Mouse (Mus musculus) NIH3T3 (cell line): ENCODE data around the gene Ikbke.

Experiments
- DNase-seq: peaks from one replicate; pipeline ENCODE4 v3.0.0-alpha.2; 2012; ENCODE audit warnings: low read depth

Ikbke gene

GRCm38 (mm10) chr1:131238931-131239381 is 40.5 kb downstream of the Ikbke start:
- peak; percentile 94 for DNase-seq

DNA sequence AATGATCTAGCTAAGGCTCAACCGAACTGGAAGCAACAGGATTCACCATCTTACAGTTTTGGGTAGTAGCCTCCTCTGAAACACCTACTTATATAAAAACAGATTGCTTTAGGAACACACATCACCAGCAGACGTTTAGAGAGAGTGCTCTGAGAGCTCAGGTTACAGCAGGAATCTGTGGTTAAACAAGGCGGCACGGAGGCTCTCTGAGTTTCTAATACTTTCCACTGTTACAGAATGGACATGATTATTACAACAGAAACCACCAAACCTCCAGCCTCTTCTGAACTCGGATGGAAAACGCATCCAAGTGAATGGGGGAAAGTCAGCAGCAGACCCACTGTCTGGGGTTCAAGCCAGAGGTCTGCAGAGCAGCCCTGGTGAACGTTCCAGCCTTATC is 43.3 kb downstream of the Ikbke start:
- peak; percentile 66 for DNase-seq

DNA sequence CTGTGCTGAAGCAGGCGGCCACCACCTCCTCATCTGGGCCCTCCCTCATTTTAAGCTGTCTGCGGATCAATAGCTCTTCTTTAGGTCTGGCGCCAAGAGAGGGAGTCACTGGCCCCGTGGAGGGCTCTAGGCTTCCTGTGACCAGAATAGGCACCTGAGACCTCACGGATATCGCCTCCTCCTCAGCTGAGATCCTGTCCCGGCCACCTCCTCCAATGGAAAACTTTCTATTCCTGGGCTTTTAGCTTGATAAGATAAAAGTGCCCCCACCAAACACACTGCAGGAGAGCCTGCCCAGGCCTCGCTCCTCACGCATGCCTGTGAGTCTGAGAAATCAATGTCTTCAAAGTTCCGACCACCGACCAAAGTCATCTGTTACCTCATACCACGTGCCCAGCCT is 45.9 kb downstream of the Ikbke start:
- no peak for DNase-seq

- DNase-seq: no peak
Observed at GRCm38 (mm10) chr1:131228659-131229058, 50.7 kb downstream of the Ikbke start.

DNA sequence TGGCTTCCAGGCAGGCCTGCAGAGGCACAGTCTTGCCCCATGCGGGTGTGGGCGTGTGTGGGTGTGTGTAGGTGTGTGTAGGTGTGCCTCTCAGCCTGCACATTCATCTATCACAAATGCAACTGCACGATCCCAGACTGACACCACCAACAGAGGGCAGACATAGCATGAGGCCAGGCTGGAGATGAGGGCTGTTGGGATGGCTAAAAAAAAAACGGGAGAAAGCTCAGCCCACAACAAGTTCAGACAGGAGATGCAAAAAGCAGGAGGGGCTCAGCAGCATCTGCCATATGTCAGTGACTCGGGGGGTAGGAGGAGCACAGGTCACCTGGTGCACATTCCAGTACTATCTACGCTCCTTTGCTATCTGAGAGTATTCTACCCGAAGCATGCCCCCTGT is 51.2 kb downstream of the Ikbke start:
- DNase-seq: peak; percentile 63

DNA sequence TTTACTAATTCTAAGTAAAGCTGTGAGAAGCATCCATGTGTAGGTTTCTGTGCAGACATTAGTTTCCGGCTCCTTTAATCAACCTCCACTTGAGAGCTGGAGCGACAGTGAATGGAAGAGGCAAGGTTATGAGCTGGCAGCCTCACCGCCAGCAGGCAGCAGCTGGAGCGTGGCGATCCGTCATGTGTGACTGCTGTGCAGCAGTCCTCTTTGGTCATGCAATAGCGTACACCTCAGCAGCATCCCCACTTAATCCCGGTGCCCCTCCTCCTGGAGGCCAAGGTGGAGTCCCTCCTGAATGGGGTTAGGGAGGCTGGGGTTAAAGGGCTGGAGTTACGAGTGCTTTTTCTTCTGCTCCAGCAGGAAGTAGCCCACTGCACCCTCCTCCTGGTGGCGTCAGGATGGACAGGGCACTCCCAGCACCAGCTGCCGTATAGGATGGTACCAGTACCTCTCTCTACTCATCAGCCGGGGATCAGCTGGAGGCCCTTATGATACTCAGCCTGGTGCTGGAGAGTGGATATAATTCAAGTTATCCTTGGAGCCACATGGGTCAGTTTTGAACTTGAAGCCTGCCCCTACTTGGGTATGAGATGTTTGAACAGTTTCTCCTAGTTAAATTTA is 54.4 kb downstream of the Ikbke start:
- DNase-seq: no peak

DNA sequence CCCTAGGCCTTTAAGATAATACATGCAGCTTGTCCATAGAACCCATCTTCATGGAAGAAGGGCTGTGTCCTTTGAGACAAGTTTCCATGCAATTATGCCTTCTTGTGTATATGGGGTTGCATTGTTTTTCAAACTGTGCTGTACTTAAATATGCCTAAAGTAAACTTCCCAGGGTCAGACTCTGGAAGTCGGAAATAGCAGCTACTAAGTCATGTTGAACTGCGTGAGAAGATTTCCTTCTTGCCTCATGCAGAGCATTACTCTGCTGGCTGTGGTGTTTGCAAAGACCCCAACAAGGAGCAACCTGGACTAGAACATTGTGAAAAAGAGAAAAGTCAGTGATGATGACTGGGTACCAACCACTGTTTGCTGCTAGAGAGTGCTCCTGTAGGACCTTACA is 56.1 kb downstream of the Ikbke start:
- DNase-seq: no peak

DNA sequence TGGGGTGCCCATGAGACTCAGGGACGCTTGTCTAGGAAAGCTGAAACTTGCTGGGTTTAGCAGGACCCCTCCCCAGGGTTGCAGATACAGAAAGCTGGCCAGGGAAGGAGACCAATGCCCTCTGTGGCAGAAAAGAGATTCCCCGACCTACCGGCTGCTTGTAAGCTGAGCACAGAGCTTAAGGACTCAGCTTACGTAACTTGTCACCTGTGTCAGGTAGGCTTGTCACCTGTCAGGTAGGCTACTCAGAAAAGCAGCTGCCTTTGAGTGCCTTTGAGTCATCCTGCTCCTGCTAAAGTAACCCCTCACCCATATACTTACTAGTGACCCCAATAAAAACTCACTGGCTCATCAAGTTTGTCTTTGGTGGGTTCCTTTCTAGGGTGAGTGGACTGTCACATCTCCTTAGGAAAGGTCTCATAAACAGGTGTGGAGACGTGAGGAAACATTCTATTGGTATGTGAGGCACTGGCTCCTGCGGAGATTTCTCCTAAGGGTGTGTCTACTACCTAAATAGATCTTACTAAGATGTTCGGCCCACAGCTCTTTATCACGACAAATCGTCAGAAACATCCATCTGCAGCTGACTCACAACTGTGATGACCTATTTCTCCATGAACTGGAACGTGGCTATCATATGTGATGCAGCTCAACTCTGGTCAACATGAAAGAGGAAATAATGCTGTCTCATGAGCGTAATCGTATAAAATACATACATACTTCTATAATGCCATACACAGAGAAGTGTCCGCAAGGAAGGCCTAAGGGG is 57.4 kb downstream of the Ikbke start:
- DNase-seq: no peak

GRCm38 (mm10) chr1:131218933-131219332 is 60.5 kb downstream of the Ikbke start:
- DNase-seq: no peak

DNA sequence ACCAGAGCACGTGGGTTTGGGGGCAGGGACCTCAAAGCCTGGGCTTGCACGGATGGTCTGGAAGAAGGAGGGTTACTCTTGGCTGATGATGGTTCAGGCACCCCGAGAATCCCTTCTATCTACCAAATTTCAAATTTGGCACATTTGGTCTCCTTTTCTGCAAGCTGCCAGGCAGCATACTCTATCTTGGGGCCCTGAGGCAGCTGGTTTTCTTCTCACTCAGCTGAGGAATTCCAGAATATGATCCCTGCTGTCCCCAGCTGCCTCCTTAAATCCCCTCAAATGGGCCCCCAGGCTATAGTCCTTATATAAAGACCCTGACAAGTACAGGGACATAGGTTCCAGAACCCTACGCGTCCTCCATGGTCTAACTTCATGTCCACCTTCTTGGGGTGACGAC is 66.0 kb downstream of the Ikbke start:
- no peak for DNase-seq

GRCm38 (mm10) chr1:131212956-131213355 is 66.5 kb downstream of the Ikbke start:
- no peak for DNase-seq

GRCm38 (mm10) chr1:131211655-131212054 is 67.8 kb downstream of the Ikbke start:
- DNase-seq: no peak

DNA sequence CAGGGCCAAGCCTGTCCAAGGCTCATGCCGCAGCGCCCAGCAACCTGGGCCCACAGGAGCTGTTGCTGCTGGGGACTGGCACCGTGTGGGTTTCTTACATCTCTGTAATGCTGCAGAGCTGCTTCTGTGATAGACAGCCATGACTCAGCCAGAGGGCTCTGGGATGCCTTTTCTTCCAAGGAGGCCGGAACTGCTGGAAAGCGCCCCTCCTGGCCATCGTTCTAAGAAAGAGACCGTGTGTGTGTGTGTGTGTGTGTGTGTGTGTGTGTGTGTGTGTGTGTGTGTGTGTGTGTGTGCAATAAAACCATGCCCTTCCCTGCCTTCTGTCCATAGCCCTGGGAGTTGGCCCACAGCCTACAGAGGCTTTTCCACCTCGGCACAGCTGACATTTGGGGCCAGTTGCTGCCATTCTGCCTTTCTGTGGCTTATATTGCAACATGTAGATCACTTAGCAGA is 69.4 kb downstream of the Ikbke start:
- peak; percentile 77 for DNase-seq

GRCm38 (mm10) chr1:131208800-131209199 is 70.6 kb downstream of the Ikbke start:
- no peak for DNase-seq

DNA sequence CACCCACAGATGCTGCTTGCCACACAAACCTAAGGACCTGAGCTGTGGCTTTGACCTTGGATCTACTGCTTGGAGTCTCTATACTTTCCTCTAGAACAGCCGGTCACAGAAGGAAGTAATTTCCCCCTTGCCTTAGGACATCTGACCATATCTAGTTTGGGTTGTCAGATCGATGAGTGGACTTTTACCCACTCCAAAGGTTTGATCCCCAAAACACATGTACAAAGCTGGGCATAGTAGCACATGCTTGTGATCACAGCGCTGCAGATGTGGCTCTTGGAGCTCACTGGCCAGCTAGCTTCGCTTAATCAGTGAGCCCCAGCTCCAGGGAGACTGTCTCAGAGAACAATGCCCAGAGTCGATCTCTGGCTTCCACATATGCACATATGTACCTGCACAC is 71.3 kb downstream of the Ikbke start:
- no peak for DNase-seq

- DNase-seq: peak; percentile 85
Observed at GRCm38 (mm10) chr1:131207531-131207930, 71.9 kb downstream of the Ikbke start.

GRCm38 (mm10) chr1:131206342-131206741 is 73.1 kb downstream of the Ikbke start:
- no peak for DNase-seq

DNA sequence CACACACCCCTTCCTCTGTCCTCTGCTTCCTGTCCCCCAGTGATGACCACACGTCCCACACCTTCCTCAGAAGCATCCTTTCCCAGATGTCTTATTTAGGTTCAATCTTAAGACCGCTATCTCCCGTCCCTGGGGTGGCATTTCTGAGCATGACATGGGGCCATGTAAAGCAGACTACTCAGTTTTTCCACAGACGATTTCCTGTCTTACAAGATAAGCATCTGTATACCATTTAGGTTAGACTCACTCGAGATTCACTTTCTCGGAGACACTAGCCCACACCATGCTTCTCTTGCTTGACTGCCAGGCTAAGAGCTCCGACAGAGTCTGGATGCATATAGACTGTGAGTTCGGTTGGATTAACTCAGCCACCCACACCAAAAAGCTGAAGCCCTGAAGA is 74.9 kb downstream of the Ikbke start:
- no peak for DNase-seq
